Mouse (Mus musculus) E14TG2a.4 (cell line): ENCODE data around the gene Fezf2.

Source experiments
- H3K27me3 ChIP-seq: 2 replicates; pipeline ENCODE4 v1.6.1; 2014; ENCODE audit warnings: low read length, control low read depth; ENCODE audit not compliant: insufficient read depth
- H3K36me3 ChIP-seq: 2 replicates; pipeline ENCODE4 v1.6.1; 2014; ENCODE audit warnings: low read length, control low read depth; ENCODE audit not compliant: insufficient read depth
- H3K4me1 ChIP-seq: replicated peaks from 2 replicates; pipeline ENCODE4 v1.6.1; 2014; ENCODE audit warnings: low read depth, low read length, control low read depth
- H3K4me3 ChIP-seq: replicated peaks from 2 replicates; pipeline ENCODE4 v1.5.1; 2014; ENCODE audit warnings: mild to moderate bottlenecking, low read length
- H3K9me3 ChIP-seq: 2 replicates; pipeline ENCODE4 v1.6.1; 2014; ENCODE audit warnings: low read length, control low read depth
- CTCF ChIP-seq: conservative IDR thresholded peaks from 2 replicates; pipeline ENCODE4 v1.5.1; 2014; ENCODE audit warnings: low read length
- NANOG ChIP-seq: IDR thresholded peaks from 2 replicates; pipeline ENCODE4 v1.6.1; 2014; ENCODE audit warnings: borderline replicate concordance, low read length, mixed read lengths
- POU5F1 ChIP-seq: IDR thresholded peaks from 2 replicates; pipeline ENCODE4 v1.6.1; 2014; ENCODE audit warnings: low read length, borderline replicate concordance

Fezf2 gene

GRCm38 (mm10) chr14:12338811-12339565 lies 9.0 kb downstream of the Fezf2 start:
- Histone ChIP-seq H3K36me3 (no peaks in the 10 kb centered on the region), H3K4me3 (no peak overlapping the region), H3K4me1 (peaks cover 66% of the 10 kb centered on the region), H3K9me3 (no peaks in the 10 kb centered on the region), H3K27me3 (peaks cover 90% of the 10 kb centered on the region)
- no peak for TF ChIP-seq POU5F1
- TF ChIP-seq NANOG = no peak
- TF ChIP-seq CTCF = no peak

- Histone ChIP-seq H3K4me1 (peaks cover 58% of the 10 kb centered on the region), H3K36me3 (no peaks in the 10 kb centered on the region), H3K4me3 (peak overlapping the region; percentile 39), H3K9me3 (no peaks in the 10 kb centered on the region), H3K27me3 (peaks cover 86% of the 10 kb centered on the region)
- TF ChIP-seq CTCF = no peak
- TF ChIP-seq NANOG = peak; percentile 99
Observed at GRCm38 (mm10) chr14:12337998-12338809, 9.8 kb downstream of the Fezf2 start.

- Histone ChIP-seq H3K4me1 (peaks cover 51% of the 10 kb centered on the region), H3K27me3 (peaks cover 83% of the 10 kb centered on the region), H3K4me3 (no peak overlapping the region), H3K36me3 (no peaks in the 10 kb centered on the region), H3K9me3 (no peaks in the 10 kb centered on the region)
- TF ChIP-seq NANOG (no peak), POU5F1 (no peak), CTCF (no peak)
Observed at GRCm38 (mm10) chr14:12337421-12337997, 10.5 kb downstream of the Fezf2 start.

GRCm38 (mm10) chr14:12334925-12335324 lies 13.1 kb downstream of the Fezf2 start:
- Histone ChIP-seq H3K36me3 (no peaks in the 10 kb centered on the region), H3K9me3 (no peaks in the 10 kb centered on the region), H3K27me3 (peaks cover 58% of the 10 kb centered on the region), H3K4me1 (peaks cover 27% of the 10 kb centered on the region), H3K4me3 (no peak overlapping the region)
- TF ChIP-seq POU5F1 (no peak), NANOG (no peak), CTCF (no peak)

GRCm38 (mm10) chr14:12333622-12334021 lies 14.4 kb downstream of the Fezf2 start:
- Histone ChIP-seq H3K4me3 (no peak overlapping the region), H3K9me3 (no peaks in the 10 kb centered on the region), H3K4me1 (peaks cover 21% of the 10 kb centered on the region), H3K36me3 (no peaks in the 10 kb centered on the region), H3K27me3 (peaks cover 47% of the 10 kb centered on the region)
- TF ChIP-seq POU5F1 (no peak), NANOG (no peak), CTCF (no peak)

- no peaks in the 10 kb centered on the region for H3K27me3 ChIP-seq
- H3K4me1 ChIP-seq = peaks cover 21% of the 10 kb centered on the region
- H3K9me3 ChIP-seq = no peaks in the 10 kb centered on the region
- H3K4me3 ChIP-seq = no peak overlapping the region
- no peaks in the 10 kb centered on the region for H3K36me3 ChIP-seq
- TF ChIP-seq CTCF (no peak), POU5F1 (no peak), NANOG (no peak)
Observed at GRCm38 (mm10) chr14:12303106-12303505, 44.9 kb downstream of the Fezf2 start.

GRCm38 (mm10) chr14:12300677-12301076 lies 47.3 kb downstream of the Fezf2 start:
- TF ChIP-seq POU5F1 (no peak), CTCF (no peak), NANOG (no peak)

GRCm38 (mm10) chr14:12300275-12300674 lies 47.7 kb downstream of the Fezf2 start:
- Histone ChIP-seq H3K9me3 (no peaks in the 10 kb centered on the region), H3K4me3 (no peak overlapping the region), H3K36me3 (no peaks in the 10 kb centered on the region), H3K27me3 (no peaks in the 10 kb centered on the region), H3K4me1 (peaks cover 31% of the 10 kb centered on the region)
- TF ChIP-seq NANOG (no peak), CTCF (no peak), POU5F1 (no peak)

More at GRCm38 (mm10) chr14:12300677-12301076, 47.3 kb downstream of the Fezf2 start:
- Histone ChIP-seq H3K4me3 (no peak overlapping the region), H3K9me3 (no peaks in the 10 kb centered on the region), H3K27me3 (no peaks in the 10 kb centered on the region), H3K4me1 (peaks cover 30% of the 10 kb centered on the region), H3K36me3 (no peaks in the 10 kb centered on the region)

GRCm38 (mm10) chr14:12299654-12300053 lies 48.3 kb downstream of the Fezf2 start:
- Histone ChIP-seq H3K9me3 (no peaks in the 10 kb centered on the region), H3K36me3 (no peaks in the 10 kb centered on the region), H3K4me3 (no peak overlapping the region), H3K4me1 (peaks cover 31% of the 10 kb centered on the region), H3K27me3 (no peaks in the 10 kb centered on the region)
- TF ChIP-seq POU5F1 (no peak), NANOG (no peak), CTCF (no peak)
